Mouse (Mus musculus) retina, postnatal 7 days (tissue): ENCODE measurements around the gene Serpini2.
"Not testable (repeated sequence)": the region's sequence is repeated elsewhere in the genome, so short reads cannot be mapped to it uniquely, and the experiment has no call there.

ENCODE experiments used
- DNase-seq: peaks from one replicate; pipeline ENCODE4 v3.0.0-alpha.2; 2012; ENCODE audit warnings: low read depth, low spot score

Gene Serpini2

GRCm38 (mm10) chr3:75269978-75270377 is at the start of gene Serpini2:
Gene Serpini2 (minus strand): TSS chr3:75270078.
- no peak for DNase-seq

- no peak for DNase-seq
Measured at GRCm38 (mm10) chr3:75308861-75309260, 39.0 kb upstream of the Serpini2 start.

GRCm38 (mm10) chr3:75308228-75308627 is 38.4 kb upstream of the Serpini2 start:
- no peak for DNase-seq

GRCm38 (mm10) chr3:75305584-75305983 is 35.7 kb upstream of the Serpini2 start:
- no peak for DNase-seq

- DNase-seq: no peak
Measured at GRCm38 (mm10) chr3:75304621-75305020, 34.7 kb upstream of the Serpini2 start.

- no peak for DNase-seq
Measured at GRCm38 (mm10) chr3:75301072-75301471, 31.2 kb upstream of the Serpini2 start.

GRCm38 (mm10) chr3:75299464-75299863 is 29.6 kb upstream of the Serpini2 start:
- not testable (repeated sequence) for DNase-seq

GRCm38 (mm10) chr3:75297758-75298111 is 27.9 kb upstream of the Serpini2 start:
- DNase-seq: no peak

- no peak for DNase-seq
Measured at GRCm38 (mm10) chr3:75297026-75297757, 27.3 kb upstream of the Serpini2 start.

GRCm38 (mm10) chr3:75293243-75293642 is 23.4 kb upstream of the Serpini2 start:
- no peak for DNase-seq

- no peak for DNase-seq
Measured at GRCm38 (mm10) chr3:75277455-75277854, 7.6 kb upstream of the Serpini2 start.

- no peak for DNase-seq
Measured at GRCm38 (mm10) chr3:75276522-75276921, 6.6 kb upstream of the Serpini2 start.

- no peak for DNase-seq
Measured at GRCm38 (mm10) chr3:75275127-75275526, 5.2 kb upstream of the Serpini2 start.

GRCm38 (mm10) chr3:75259356-75259755 is 10.5 kb downstream of the Serpini2 start:
- DNase-seq: no peak

- DNase-seq: no peak
Measured at GRCm38 (mm10) chr3:75219694-75220093, 50.2 kb downstream of the Serpini2 start.

GRCm38 (mm10) chr3:75219211-75219610 is 50.7 kb downstream of the Serpini2 start:
- peak; percentile 5 for DNase-seq

- peak; percentile 21 for DNase-seq
Measured at GRCm38 (mm10) chr3:75202808-75203503, 66.9 kb downstream of the Serpini2 start.
